Mouse (Mus musculus) frontal cortex, adult 2 months (tissue): ENCODE measurements around the gene Pan3. TPM values are rescaled to one million over a fixed set of nuclear protein-coding genes. Genes with fewer than 3 reads are reported as not detected.
A peak's percentile ranks its signal among the peaks of the same experiment; 100 is the strongest.
"Not testable (repeated sequence)": the region's sequence is repeated elsewhere in the genome, so short reads cannot be mapped to it uniquely, and the experiment has no call there.

ENCODE experiments used
- DNase-seq, 2 experiments: peaks; one replicate each; pipeline ENCODE4 v3.0.0; 2022; ENCODE audit warnings: low spot score in 1 of 2; ENCODE audit errors: extremely low spot score in 1 of 2
- polyA plus RNA-seq: library from polyadenylated mRNA; depleted of rRNA; stranded (reverse); fragments of >200 nt; gene quantifications from 2 replicates; pipeline ENCODE4 v1.2.3, GENCODE M21; 2012

Pan3 gene
- polyA plus RNA-seq, 1 experiment: 55.7 TPM

- peak in 1 of 2 experiments; percentile 20 for DNase-seq
These were observed 115.8 kb downstream of the Pan3 start for GRCm38 (mm10) chr5:147545731-147546241.

DNA sequence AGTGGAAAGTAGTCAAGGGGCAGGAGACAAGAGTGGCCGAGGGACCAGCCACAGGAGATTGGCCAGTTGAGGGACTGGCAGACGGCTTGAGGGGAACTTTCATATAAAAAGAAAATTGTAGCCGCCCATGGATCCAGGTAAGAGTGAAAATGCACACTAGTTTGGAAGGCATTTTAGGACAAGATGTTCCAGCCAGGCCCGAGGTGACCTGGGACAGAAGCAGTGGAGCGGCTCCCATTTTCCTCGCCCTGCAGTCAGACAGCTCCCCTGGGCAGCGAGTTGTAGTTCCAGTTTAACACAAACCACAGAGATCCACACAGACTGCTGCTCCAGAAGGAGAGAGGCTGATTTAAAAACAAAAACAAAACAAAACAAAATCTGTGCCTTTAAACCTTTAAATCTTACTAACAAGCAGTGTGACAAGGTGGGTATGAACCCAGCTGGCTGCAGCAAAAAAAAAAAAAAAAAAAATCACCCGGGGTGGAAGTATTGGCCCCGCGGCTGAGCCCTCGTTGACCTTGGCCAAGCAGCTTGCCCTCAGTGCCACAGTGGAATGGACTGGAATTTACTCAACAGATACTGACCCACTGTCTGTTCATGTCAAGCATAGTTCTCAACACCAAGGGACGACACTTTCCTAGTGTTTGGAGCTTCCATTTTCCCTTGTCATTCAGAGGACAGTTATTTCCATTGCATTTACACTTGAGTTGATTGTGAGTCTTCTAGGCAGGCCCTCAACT, 119.2 kb downstream of the Pan3 start:
- DNase-seq: no peak

DNA sequence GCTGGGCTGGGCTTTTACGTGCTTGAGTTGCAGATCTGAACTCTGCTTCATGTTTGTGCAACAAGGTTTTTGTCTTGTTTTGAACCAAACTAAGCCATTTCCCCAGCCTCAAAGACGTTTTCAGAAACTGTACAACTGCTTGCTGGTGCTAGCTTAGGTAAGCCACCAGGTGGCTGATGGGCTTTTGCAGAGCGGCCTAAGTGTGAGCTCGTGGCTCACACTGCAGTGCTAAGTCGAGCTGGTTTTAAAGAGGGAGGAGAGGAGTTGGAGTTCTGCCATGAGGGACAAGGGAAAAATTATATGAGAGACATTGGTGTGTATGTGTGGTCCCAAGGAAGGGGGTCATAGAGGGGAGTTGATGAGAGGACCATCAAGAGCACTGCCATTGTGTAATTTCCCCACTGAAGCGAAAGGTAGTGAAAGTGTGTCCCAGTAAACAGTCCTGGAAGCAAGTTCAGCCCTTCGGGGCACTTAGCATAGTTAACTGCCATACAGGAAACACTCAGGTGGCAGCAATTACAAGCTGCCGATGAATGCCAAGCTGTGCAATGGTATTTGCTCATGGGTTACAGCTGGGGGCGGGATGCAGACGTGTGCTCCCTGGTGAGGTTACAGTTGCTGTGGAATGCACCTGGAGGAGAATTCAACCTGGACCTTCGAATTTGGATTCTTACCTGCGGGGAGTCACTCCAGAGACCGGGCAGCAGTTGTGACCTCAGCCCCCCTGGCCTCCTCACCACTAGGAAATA, 122.1 kb downstream of the Pan3 start:
- no peak for DNase-seq

DNA sequence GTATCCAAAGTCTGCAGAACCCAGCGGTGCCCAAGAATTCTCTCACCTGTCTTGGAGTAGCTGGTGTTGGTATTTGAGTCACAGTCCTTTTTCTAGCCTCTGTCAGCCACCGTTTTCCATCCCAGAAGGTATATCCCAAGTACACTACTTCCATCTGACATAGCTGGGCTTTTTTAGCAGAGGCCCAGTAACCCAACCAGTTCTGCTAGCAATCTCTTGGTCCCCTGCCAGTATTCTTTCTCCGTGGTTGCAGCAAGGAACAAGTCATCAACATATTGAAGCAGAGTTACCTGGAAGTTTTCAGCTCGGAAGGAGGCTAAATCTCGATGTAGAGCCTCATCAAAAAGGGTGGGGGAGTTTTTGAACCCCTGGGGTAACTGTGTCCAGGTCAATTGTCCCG, 127.7 kb downstream of the Pan3 start:
- DNase-seq: not testable (repeated sequence)

DNA sequence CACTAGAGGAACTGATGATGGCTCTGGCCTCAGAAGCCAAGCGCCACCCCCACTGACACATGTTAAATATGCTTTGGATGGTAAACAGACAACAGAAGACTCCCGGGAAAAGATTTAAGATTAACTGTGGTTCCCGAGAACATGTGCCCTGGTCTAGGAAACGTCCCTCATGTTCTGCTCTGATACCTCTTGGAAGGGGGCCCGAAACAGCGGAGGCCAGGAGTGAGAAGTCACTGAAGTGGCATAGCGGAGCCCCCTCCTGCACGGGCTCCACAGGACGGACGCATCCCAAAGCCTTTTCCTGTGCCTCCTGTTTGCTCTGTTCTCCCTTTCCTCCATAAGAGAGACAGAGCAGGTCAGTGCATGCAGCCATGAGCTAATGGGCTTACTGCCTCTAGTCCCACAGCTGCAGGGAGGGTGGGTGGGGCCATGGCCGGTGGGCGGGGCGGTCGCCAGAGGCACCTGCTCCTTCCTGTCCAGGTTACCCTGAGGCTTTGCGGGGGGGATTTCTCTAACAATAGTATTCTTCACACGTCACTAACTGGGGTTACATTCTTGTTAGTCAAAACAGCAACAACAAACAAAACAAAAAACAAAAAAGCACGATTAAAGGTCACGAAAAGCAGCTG, 133.7 kb downstream of the Pan3 start:
- no peak for DNase-seq

GRCm38 (mm10) chr5:147564140-147564590, 134.2 kb downstream of the Pan3 start:
- no peak for DNase-seq

DNA sequence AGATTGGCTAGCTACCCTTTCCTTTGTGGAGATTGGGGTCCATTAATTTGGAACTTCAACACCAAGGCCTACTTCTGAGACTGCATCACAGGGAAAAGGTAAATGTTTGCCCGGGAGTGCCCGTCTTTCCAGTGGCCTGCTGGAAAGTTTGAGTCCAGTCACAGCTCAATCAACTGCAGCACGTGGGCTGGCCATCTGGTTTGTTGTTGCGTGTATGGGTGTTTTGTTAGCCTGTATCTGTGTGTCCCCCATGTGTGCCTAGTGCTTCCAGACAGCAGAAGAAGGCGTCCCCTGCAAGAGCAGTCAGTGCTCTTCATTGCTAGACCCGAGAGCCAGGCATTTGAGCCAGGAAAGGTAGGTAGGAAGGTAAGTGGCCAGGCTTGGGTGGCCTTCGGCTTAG, 135.5 kb downstream of the Pan3 start:
- DNase-seq: peak; percentile 28 to 58

DNA sequence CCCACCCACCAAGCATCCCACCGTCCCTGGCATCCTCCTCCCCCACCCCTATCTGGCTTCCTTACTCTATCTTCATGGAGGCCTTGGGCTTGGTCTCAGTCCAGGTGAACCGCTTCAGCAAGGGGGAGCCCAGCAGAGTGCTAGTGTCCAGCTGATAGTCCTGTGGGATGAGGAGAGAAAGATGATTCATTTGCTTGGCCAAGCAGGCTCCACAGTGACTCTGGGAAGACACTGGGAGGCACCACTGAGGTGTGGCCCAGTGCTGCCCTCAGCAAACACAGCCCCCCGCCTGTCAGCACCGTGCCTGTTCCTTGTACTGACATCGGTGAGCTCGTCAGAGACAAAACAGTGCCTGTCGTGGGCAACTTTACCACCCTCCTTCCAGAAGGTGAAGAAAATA, 136.4 kb downstream of the Pan3 start:
- no peak for DNase-seq

DNA sequence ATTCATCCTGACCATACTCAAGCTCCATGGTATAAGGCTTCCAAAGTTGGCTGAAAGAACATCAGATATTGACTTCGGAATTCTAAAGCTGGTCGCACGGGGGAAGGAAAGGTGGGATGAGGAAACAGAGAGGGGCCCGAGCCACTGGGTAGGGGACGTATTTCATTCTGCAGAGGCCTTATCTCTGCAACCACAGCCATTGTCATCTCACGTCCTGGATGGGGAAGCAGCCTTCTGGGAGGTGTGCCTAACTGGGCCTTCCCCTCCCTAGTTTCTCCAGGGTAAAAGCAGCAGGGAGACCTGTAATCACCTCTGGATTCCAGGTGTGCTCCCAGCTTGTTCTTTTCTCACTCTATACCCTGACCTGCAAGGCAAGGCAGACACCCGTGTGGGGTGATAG, 142.7 kb downstream of the Pan3 start:
- DNase-seq: no peak

- DNase-seq: no peak
These were observed 143.6 kb downstream of the Pan3 start for GRCm38 (mm10) chr5:147573555-147573954.

- DNase-seq: no peak
These were observed 144.6 kb downstream of the Pan3 start for GRCm38 (mm10) chr5:147574517-147574916.

GRCm38 (mm10) chr5:147577003-147577402, 147.0 kb downstream of the Pan3 start:
- DNase-seq: no peak

- DNase-seq: no peak
These were observed 149.2 kb downstream of the Pan3 start for GRCm38 (mm10) chr5:147579148-147579547.

DNA sequence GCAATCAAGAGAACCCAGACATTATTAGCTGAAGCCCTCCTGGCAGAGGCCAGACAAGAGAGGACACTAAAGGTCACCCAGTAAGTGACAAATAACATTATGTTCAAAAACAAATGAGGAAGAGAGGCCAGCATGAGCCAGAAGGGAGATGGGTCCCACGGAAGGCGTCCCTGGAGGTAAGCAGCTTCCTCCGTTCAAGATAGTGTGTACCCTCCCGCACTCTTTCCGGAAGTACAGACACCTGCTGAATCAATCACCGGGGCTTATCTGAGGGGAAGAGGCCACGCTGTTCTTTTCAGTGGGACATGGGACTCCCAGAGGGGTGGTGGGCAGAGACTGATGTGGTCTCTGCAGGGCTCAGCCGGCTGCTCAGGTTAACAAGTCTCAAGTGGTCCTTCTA, 149.7 kb downstream of the Pan3 start:
- DNase-seq: no peak

DNA sequence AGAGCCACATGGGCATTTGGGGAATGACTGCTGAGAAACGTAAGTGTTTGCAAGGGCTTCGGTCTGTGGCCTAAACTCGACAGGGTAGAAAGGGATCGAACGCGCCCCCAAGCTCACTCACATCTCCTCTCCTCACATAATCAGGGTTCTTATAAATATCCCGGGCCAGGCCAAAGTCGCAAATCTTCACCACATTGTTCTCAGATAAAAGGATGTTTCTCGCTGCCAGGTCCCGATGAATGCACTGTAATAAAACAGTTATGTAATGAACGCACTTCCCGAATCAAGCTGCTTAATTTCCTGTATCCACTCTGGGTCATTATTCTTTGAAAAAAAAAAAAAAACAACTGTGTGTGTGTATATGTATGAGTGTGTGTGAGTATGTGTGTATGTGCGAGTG, 150.2 kb downstream of the Pan3 start:
- no peak for DNase-seq

- peak; percentile 28 to 90 for DNase-seq
These were observed 153.8 kb downstream of the Pan3 start for GRCm38 (mm10) chr5:147583702-147584298.

DNA sequence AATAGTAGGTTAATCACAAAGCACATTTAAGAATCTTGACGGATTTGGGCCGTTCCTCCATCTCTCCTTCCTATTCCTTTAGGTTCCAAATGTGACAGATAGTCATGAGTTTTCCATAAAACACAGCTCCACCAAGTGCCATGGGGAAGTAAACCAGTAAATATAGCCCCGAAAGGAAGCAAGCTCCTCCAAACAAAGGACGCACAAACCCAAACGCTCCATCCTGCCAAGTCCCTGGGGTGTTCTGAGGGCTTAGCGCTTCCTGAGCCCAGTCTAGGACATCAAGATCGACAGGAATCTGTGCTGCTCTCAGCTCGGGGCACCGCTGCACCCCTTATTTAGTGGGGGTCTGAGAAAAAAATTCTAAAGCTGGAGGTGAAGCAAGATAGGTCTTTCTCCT, 154.7 kb downstream of the Pan3 start:
- DNase-seq: no peak

GRCm38 (mm10) chr5:147585070-147585469, 155.1 kb downstream of the Pan3 start:
- DNase-seq: no peak

DNA sequence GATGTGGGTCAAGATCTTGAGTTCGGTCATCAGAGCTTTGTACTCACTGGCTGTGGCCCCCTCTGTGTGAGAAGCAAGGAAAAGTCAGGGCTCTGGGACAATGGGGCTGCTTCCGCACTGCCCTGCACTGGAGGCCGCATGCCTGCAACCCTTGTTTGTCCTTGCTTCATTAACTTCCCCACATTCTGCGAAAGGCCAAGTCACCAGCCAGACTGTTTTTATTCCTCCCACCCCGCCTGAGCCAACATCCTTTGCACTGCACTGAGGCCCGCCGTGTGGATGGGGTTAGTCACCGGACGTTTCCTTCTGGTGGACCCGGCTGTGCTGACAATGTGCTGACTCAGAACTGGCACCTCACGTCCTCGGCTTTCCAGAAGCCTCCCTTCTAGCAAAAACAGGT, 159.9 kb downstream of the Pan3 start:
- DNase-seq: no peak

GRCm38 (mm10) chr5:147597825-147598224, 167.9 kb downstream of the Pan3 start:
- no peak for DNase-seq
